Mouse (Mus musculus) heart, embryonic 13.5 days (tissue): ENCODE results near the gene Prkag1. TPM values are rescaled to one million over a fixed set of nuclear protein-coding genes. Genes with fewer than 3 reads are reported as not detected.

Experiments used
- ATAC-seq: fragments of 200-750 bp; cut with Nextera tagmentation; 2 replicates; pipeline ENCODE4 v1.8.0; 2017; ENCODE audit warnings: moderate TSS enrichment; ENCODE audit not compliant: insufficient number of reproducible peaks, low FRiP score, low TSS enrichment; ENCODE audit errors: extremely low read depth
- H3K27ac ChIP-seq: fragments of 300-500 bp; sonication (generic); replicated peaks from 2 replicates; pipeline ENCODE4 v1.5.1; 2015; ENCODE audit warnings: moderate library complexity, mild to moderate bottlenecking, inconsistent platforms
- H3K27me3 ChIP-seq: fragments of 300-500 bp; sonication (generic); replicated peaks from 2 replicates; pipeline ENCODE4 v1.6.1; 2015; ENCODE audit warnings: mild to moderate bottlenecking, inconsistent platforms
- H3K36me3 ChIP-seq: fragments of 300-500 bp; sonication (generic); 2 replicates; pipeline ENCODE4 v1.6.1; 2015; ENCODE audit warnings: mild to moderate bottlenecking, inconsistent platforms
- H3K4me1 ChIP-seq: fragments of 300-500 bp; sonication (generic); 2 replicates; pipeline ENCODE4 v1.6.1; 2015; ENCODE audit warnings: inconsistent platforms
- H3K4me2 ChIP-seq: fragments of 300-500 bp; sonication (generic); 2 replicates; pipeline ENCODE4 v1.6.1; 2015; ENCODE audit warnings: inconsistent platforms, mild to moderate bottlenecking, moderate library complexity
- H3K4me3 ChIP-seq: fragments of 300-500 bp; sonication (generic); 2 replicates; pipeline ENCODE4 v1.5.1; 2015; ENCODE audit warnings: moderate library complexity, mild to moderate bottlenecking, inconsistent platforms
- H3K9ac ChIP-seq: fragments of 300-500 bp; sonication (generic); 2 replicates; pipeline ENCODE4 v1.6.1; 2015; ENCODE audit warnings: inconsistent platforms, mild to moderate bottlenecking, moderate library complexity
- H3K9me3 ChIP-seq: fragments of 300-500 bp; sonication (generic); 2 replicates; pipeline ENCODE4 v1.6.1; 2016; ENCODE audit warnings: inconsistent platforms
- WGBS: fragments of 180-500 bp; shearing (Covaris S2); methylation state at CpG from one replicate; pipeline ENCODE4 v1.1.7; 2015; ENCODE audit warnings: mixed read lengths; 5-methylcytosine and 5-hydroxymethylcytosine counted together
- polyA plus RNA-seq: library from polyadenylated mRNA; unstranded; fragments of >200 nt; fragmentation: Nextera tagmentation; extraction: Ambion mirVana; gene quantifications from 2 replicates; pipeline ENCODE4 v1.2.1, GENCODE M21; 2015

Gene Prkag1
- polyA plus RNA-seq, 1 experiment from 2014 or later, result 88.3 TPM

GRCm38 (mm10) chr15:98799396-98799795 is 31.9 kb downstream of the Prkag1 start:
- Histone ChIP-seq H3K9ac (no peak overlapping the region), H3K27ac (no peak overlapping the region), H3K4me2 (no peak overlapping the region), H3K9me3 (no peaks in the 10 kb centered on the region), H3K36me3 (no peaks in the 10 kb centered on the region), H3K27me3 (peaks cover 100% of the 10 kb centered on the region), H3K4me1 (peaks cover 33% of the 10 kb centered on the region), H3K4me3 (no peak overlapping the region)
- ATAC-seq, result no peak
- WGBS, result 13% methylated on average over 12 of the region's 12 CpGs

GRCm38 (mm10) chr15:98798903-98799302 is 32.4 kb downstream of the Prkag1 start:
- Histone ChIP-seq H3K27me3 (peaks cover 100% of the 10 kb centered on the region), H3K27ac (no peak overlapping the region), H3K4me3 (no peak overlapping the region), H3K4me1 (peaks cover 29% of the 10 kb centered on the region), H3K36me3 (no peaks in the 10 kb centered on the region), H3K4me2 (no peak overlapping the region), H3K9me3 (no peaks in the 10 kb centered on the region), H3K9ac (no peak overlapping the region)
- no peak for ATAC-seq
- 43% methylated on average over 3 of the region's 3 CpGs for WGBS

- H3K9ac ChIP-seq, result no peak overlapping the region
- peak overlapping the region; percentile 21; the same call in 1 of the 2 replicates for H3K4me2 ChIP-seq
- 6% methylated on average over 28 of the region's 28 CpGs for WGBS
- no peaks in the 10 kb centered on the region for H3K36me3 ChIP-seq
- no peak overlapping the region for H3K27ac ChIP-seq
- peaks cover 25% of the 10 kb centered on the region for H3K4me1 ChIP-seq
- no peak for ATAC-seq
- no peaks in the 10 kb centered on the region for H3K9me3 ChIP-seq
- H3K4me3 ChIP-seq, result no peak overlapping the region
- peaks cover 100% of the 10 kb centered on the region for H3K27me3 ChIP-seq
Measured at GRCm38 (mm10) chr15:98797835-98798492, 33.4 kb downstream of the Prkag1 start.

- peaks cover 33% of the 10 kb centered on the region for H3K4me1 ChIP-seq
- H3K9ac ChIP-seq, result peak overlapping the region; percentile 28; the same call in 1 of the 2 replicates
- no peak overlapping the region for H3K27ac ChIP-seq
- WGBS, result 10% methylated on average over 13 of the region's 13 CpGs
- no peaks in the 10 kb centered on the region for H3K9me3 ChIP-seq
- ATAC-seq, result peak; percentile 9; the same call in 1 of the 2 replicates
- H3K36me3 ChIP-seq, result no peaks in the 10 kb centered on the region
- H3K4me2 ChIP-seq, result peak overlapping the region; percentile 41
- peak overlapping the region; percentile 10; the same call in 1 of the 2 replicates for H3K4me3 ChIP-seq
- peaks cover 100% of the 10 kb centered on the region for H3K27me3 ChIP-seq
Measured at GRCm38 (mm10) chr15:98796803-98797595, 34.3 kb downstream of the Prkag1 start.

- peak overlapping the region; percentile 34; the same call in 1 of the 2 replicates for H3K4me3 ChIP-seq
- H3K4me2 ChIP-seq, result peak overlapping the region; percentile 52; the same call in 1 of the 2 replicates
- WGBS, result 4% methylated on average over 13 of the region's 13 CpGs
- H3K9ac ChIP-seq, result no peak overlapping the region
- ATAC-seq, result no peak
- peaks cover 100% of the 10 kb centered on the region for H3K27me3 ChIP-seq
- H3K4me1 ChIP-seq, result peaks cover 56% of the 10 kb centered on the region
- no peak overlapping the region for H3K27ac ChIP-seq
- H3K9me3 ChIP-seq, result no peaks in the 10 kb centered on the region
- H3K36me3 ChIP-seq, result no peaks in the 10 kb centered on the region
Measured at GRCm38 (mm10) chr15:98793141-98793698, 38.1 kb downstream of the Prkag1 start.

DNA sequence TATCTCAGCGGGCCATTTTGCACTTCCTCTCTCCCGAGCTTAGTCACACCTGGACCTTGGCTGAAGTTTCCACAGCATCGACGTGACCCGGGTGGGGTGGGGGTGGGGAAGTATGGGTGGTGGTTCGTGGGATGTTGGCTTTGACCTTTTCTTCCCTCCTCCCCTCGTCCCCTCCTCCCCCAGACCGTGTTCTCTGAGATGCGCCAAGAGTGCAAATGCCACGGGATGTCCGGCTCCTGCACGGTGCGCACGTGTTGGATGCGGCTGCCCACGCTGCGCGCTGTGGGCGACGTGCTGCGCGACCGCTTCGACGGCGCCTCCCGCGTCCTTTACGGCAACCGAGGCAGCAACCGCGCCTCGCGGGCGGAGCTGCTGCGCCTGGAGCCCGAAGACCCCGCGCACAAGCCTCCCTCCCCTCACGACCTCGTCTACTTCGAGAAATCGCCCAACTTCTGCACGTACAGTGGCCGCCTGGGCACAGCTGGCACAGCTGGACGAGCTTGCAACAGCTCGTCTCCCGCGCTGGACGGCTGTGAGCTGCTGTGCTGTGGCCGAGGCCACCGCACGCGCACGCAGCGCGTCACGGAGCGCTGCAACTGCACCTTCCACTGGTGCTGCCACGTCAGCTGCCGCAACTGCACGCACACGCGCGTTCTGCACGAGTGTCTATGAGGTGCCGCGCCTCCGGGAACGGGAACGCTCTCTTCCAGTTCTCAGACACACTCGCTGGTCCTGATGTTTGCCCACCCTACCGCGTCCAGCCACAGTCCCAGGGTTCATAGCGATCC is 38.9 kb downstream of the Prkag1 start:
- 0 out of 2 replicates have a peak overlapping the region, but pooled peaks have one; percentile 5 for H3K9ac ChIP-seq
- H3K27me3 ChIP-seq, result peaks cover 100% of the 10 kb centered on the region
- no peaks in the 10 kb centered on the region for H3K9me3 ChIP-seq
- no peaks in the 10 kb centered on the region for H3K36me3 ChIP-seq
- peak overlapping the region; percentile 52 for H3K4me2 ChIP-seq
- peak overlapping the region; percentile 34 for H3K4me3 ChIP-seq
- peaks cover 49% of the 10 kb centered on the region for H3K4me1 ChIP-seq
- WGBS, result 1% methylated on average over 75 of the region's 75 CpGs
- no peak for ATAC-seq
- H3K27ac ChIP-seq, result no peak overlapping the region

GRCm38 (mm10) chr15:98791771-98792170 is 39.5 kb downstream of the Prkag1 start:
- Histone ChIP-seq H3K9ac (no peak overlapping the region), H3K9me3 (no peaks in the 10 kb centered on the region), H3K4me2 (peak overlapping the region; percentile 63), H3K27me3 (peaks cover 99% of the 10 kb centered on the region), H3K4me3 (peak overlapping the region; percentile 42), H3K27ac (no peak overlapping the region), H3K4me1 (peaks cover 45% of the 10 kb centered on the region), H3K36me3 (no peaks in the 10 kb centered on the region)
- WGBS, result 1% methylated on average over 23 of the region's 23 CpGs
- ATAC-seq, result no peak

DNA sequence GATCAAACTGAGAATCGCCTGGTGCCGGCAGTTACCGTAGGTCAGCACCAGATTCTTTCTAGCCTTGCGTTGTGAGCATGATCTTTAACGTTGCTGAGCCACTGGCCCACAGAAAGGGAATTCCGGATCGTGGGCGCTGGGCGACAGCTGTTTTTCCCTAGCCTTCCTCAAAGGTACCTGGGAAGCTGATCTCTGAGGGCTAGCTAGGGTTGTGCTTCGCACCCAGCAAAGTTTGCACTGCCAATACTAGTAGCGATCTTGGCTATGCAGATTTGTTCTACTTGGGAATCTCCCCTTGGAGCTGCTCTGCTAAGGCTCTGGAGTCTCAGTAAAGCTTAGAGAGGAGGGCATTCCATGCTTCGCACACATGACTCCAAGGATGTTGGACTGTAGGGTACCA is 40.1 kb downstream of the Prkag1 start:
- 0 out of 2 replicates have a peak overlapping the region, but pooled peaks have one; percentile 21 for H3K9ac ChIP-seq
- no peak for ATAC-seq
- H3K9me3 ChIP-seq, result no peaks in the 10 kb centered on the region
- H3K36me3 ChIP-seq, result no peaks in the 10 kb centered on the region
- under 1% methylated on average over 12 of the region's 12 CpGs for WGBS
- peaks cover 99% of the 10 kb centered on the region for H3K27me3 ChIP-seq
- H3K4me2 ChIP-seq, result peak overlapping the region; percentile 63
- H3K4me1 ChIP-seq, result peaks cover 39% of the 10 kb centered on the region
- H3K4me3 ChIP-seq, result peak overlapping the region; percentile 42
- H3K27ac ChIP-seq, result no peak overlapping the region

GRCm38 (mm10) chr15:98790761-98791160 is 40.6 kb downstream of the Prkag1 start:
- Histone ChIP-seq H3K36me3 (no peaks in the 10 kb centered on the region), H3K4me3 (peak overlapping the region; percentile 42), H3K9ac (0 out of 2 replicates have a peak overlapping the region, but pooled peaks have one; percentile 21), H3K9me3 (0 out of 2 replicates have a peak, but pooled peaks cover 2% of the 10 kb centered on the region), H3K4me2 (peak overlapping the region; percentile 63), H3K27ac (no peak overlapping the region), H3K4me1 (peaks cover 39% of the 10 kb centered on the region), H3K27me3 (peaks cover 97% of the 10 kb centered on the region)
- no peak for ATAC-seq
- under 1% methylated on average over 23 of the region's 23 CpGs for WGBS

GRCm38 (mm10) chr15:98789661-98790535 is 41.4 kb downstream of the Prkag1 start, which contains the start of gene Wnt1:
Gene Wnt1, plus strand, starts transcription at chr15:98789857.
- peaks cover 97% of the 10 kb centered on the region for H3K27me3 ChIP-seq
- ATAC-seq, result peak; percentile 31; the same call in 1 of the 2 replicates
- 3% methylated on average over 51 of the region's 51 CpGs for WGBS
- H3K4me2 ChIP-seq, result peak within 1 kb of the TSS; percentile 63
- H3K27ac ChIP-seq, result no peak within 1 kb of the TSS
- no peaks in the 10 kb centered on the region for H3K36me3 ChIP-seq
- peaks cover 39% of the 10 kb centered on the region for H3K4me1 ChIP-seq
- H3K9me3 ChIP-seq, result 0 out of 2 replicates have a peak, but pooled peaks cover 5% of the 10 kb centered on the region
- H3K9ac ChIP-seq, result no peak within 1 kb of the TSS
- H3K4me3 ChIP-seq, result peak within 1 kb of the TSS; percentile 42
